Mouse (Mus musculus) hindbrain, embryonic 12.5 days (tissue): ENCODE data around the gene St7. TPM values are rescaled to one million over a fixed set of nuclear protein-coding genes. Genes with fewer than 3 reads are reported as not detected.
A peak's percentile ranks its signal among the peaks of the same experiment; 100 is the strongest.

Experiments used
- ATAC-seq: fragments of 200-750 bp; cut with Nextera tagmentation; 2 replicates; pipeline ENCODE4 v1.8.0; 2017; ENCODE audit warnings: moderate TSS enrichment; ENCODE audit not compliant: low FRiP score
- H3K27ac ChIP-seq: fragments of 300-500 bp; sonication (generic); 2 replicates; pipeline ENCODE4 v1.5.1; 2016; ENCODE audit warnings: mild to moderate bottlenecking
- H3K27me3 ChIP-seq: fragments of 300-500 bp; sonication (generic); 2 replicates; pipeline ENCODE4 v1.6.1; 2016; ENCODE audit warnings: mild to moderate bottlenecking
- H3K36me3 ChIP-seq: fragments of 300-500 bp; sonication (generic); 2 replicates; pipeline ENCODE4 v1.6.1; 2016; ENCODE audit warnings: mild to moderate bottlenecking
- H3K4me1 ChIP-seq: fragments of 300-500 bp; sonication (generic); 2 replicates; pipeline ENCODE4 v1.6.1; 2016
- H3K4me2 ChIP-seq: fragments of 300-500 bp; sonication (generic); replicated peaks from 2 replicates; pipeline ENCODE4 v1.6.1; 2016; ENCODE audit warnings: mild to moderate bottlenecking
- H3K4me3 ChIP-seq: fragments of 300-500 bp; sonication (generic); 2 replicates; pipeline ENCODE4 v1.5.1; 2016; ENCODE audit warnings: mild to moderate bottlenecking
- H3K9ac ChIP-seq: fragments of 300-500 bp; sonication (generic); 2 replicates; pipeline ENCODE4 v1.6.1; 2016; ENCODE audit warnings: mild to moderate bottlenecking, moderate library complexity
- H3K9me3 ChIP-seq: fragments of 300-500 bp; sonication (generic); replicated peaks from 2 replicates; pipeline ENCODE4 v1.6.1; 2016; ENCODE audit warnings: mild to moderate bottlenecking
- WGBS: fragments of 180-500 bp; shearing (Covaris S2); methylation state at CpG from one replicate; pipeline ENCODE4 v1.1.7; 2016; 5-methylcytosine and 5-hydroxymethylcytosine counted together
- polyA plus RNA-seq: library from polyadenylated mRNA; unstranded; fragments of >200 nt; fragmentation: Nextera tagmentation; extraction: Ambion mirVana; gene quantifications from 2 replicates; pipeline ENCODE4 v1.2.1, GENCODE M21; 2016

St7 gene
- polyA plus RNA-seq, 1 experiment from 2014 or later, result 49.1 TPM

GRCm38 (mm10) chr6:17842759-17843158 is 150.0 kb downstream of the St7 start:
- Histone ChIP-seq H3K4me2 (no peak overlapping the region), H3K36me3 (peaks cover 17% of the 10 kb centered on the region), H3K9ac (no peak overlapping the region), H3K27ac (no peak overlapping the region), H3K4me3 (no peak overlapping the region), H3K27me3 (no peaks in the 10 kb centered on the region), H3K4me1 (no peaks in the 10 kb centered on the region), H3K9me3 (no peaks in the 10 kb centered on the region)
- whole genome bisulfite sequencing, result 43% methylated on average over 3 of the region's 3 CpGs
- no peak for ATAC-seq

GRCm38 (mm10) chr6:17851316-17851715 is 158.6 kb downstream of the St7 start:
- no peaks in the 10 kb centered on the region for H3K4me1 ChIP-seq
- H3K27me3 ChIP-seq, result no peaks in the 10 kb centered on the region
- no peak overlapping the region for H3K4me3 ChIP-seq
- no peak for ATAC-seq
- H3K9me3 ChIP-seq, result no peaks in the 10 kb centered on the region
- no peak overlapping the region for H3K27ac ChIP-seq
- H3K9ac ChIP-seq, result no peak overlapping the region
- H3K4me2 ChIP-seq, result no peak overlapping the region
- 77% methylated on average over 2 of the region's 2 CpGs for WGBS
- H3K36me3 ChIP-seq, result peaks cover 13% of the 10 kb centered on the region

- Histone ChIP-seq H3K4me1 (no peaks in the 10 kb centered on the region), H3K27me3 (no peaks in the 10 kb centered on the region), H3K36me3 (peaks cover 11% of the 10 kb centered on the region; the same call in 1 of the 2 replicates), H3K9ac (no peak overlapping the region), H3K27ac (no peak overlapping the region), H3K9me3 (no peaks in the 10 kb centered on the region), H3K4me3 (no peak overlapping the region), H3K4me2 (no peak overlapping the region)
- ATAC-seq, result no peak
- WGBS, result 80% methylated on average over 5 of the region's 5 CpGs
These were observed 161.0 kb downstream of the St7 start for GRCm38 (mm10) chr6:17853587-17854274.

GRCm38 (mm10) chr6:17855616-17856015 is 162.9 kb downstream of the St7 start:
- WGBS, result 100% methylated on average over 2 of the region's 2 CpGs
- Histone ChIP-seq H3K9ac (no peak overlapping the region), H3K9me3 (no peaks in the 10 kb centered on the region), H3K4me3 (no peak overlapping the region), H3K4me1 (no peaks in the 10 kb centered on the region), H3K36me3 (peaks cover 14% of the 10 kb centered on the region; the same call in 1 of the 2 replicates), H3K4me2 (no peak overlapping the region), H3K27me3 (no peaks in the 10 kb centered on the region), H3K27ac (no peak overlapping the region)
- no peak for ATAC-seq

GRCm38 (mm10) chr6:17859564-17859963 is 166.8 kb downstream of the St7 start:
- Histone ChIP-seq H3K36me3 (peaks cover 33% of the 10 kb centered on the region; the same call in 1 of the 2 replicates), H3K4me2 (no peak overlapping the region), H3K4me3 (no peak overlapping the region), H3K4me1 (no peaks in the 10 kb centered on the region), H3K27me3 (no peaks in the 10 kb centered on the region), H3K9ac (no peak overlapping the region), H3K9me3 (no peaks in the 10 kb centered on the region), H3K27ac (no peak overlapping the region)
- 89% methylated on average over 1 of the region's 1 CpGs for WGBS
- ATAC-seq, result no peak

GRCm38 (mm10) chr6:17860463-17860862 is 167.7 kb downstream of the St7 start:
- Histone ChIP-seq H3K4me1 (no peaks in the 10 kb centered on the region), H3K9me3 (no peaks in the 10 kb centered on the region), H3K36me3 (peaks cover 30% of the 10 kb centered on the region; the same call in 1 of the 2 replicates), H3K9ac (no peak overlapping the region), H3K27ac (no peak overlapping the region), H3K27me3 (no peaks in the 10 kb centered on the region), H3K4me2 (no peak overlapping the region), H3K4me3 (no peak overlapping the region)
- WGBS, result 96% methylated on average over 1 of the region's 1 CpGs
- ATAC-seq, result no peak

GRCm38 (mm10) chr6:17867796-17868195 is 175.1 kb downstream of the St7 start:
- Histone ChIP-seq H3K4me2 (no peak overlapping the region), H3K9me3 (no peaks in the 10 kb centered on the region), H3K9ac (no peak overlapping the region), H3K36me3 (peaks cover 32% of the 10 kb centered on the region), H3K27ac (no peak overlapping the region), H3K27me3 (no peaks in the 10 kb centered on the region), H3K4me3 (no peak overlapping the region), H3K4me1 (no peaks in the 10 kb centered on the region)
- 65% methylated on average over 1 of the region's 1 CpGs for WGBS
- no peak for ATAC-seq

GRCm38 (mm10) chr6:17871831-17872372 is 179.2 kb downstream of the St7 start:
- H3K4me3 ChIP-seq, result no peak overlapping the region
- peaks cover 23% of the 10 kb centered on the region for H3K36me3 ChIP-seq
- H3K4me1 ChIP-seq, result no peaks in the 10 kb centered on the region
- 94% methylated on average over 3 of the region's 3 CpGs for WGBS
- no peak overlapping the region for H3K27ac ChIP-seq
- no peaks in the 10 kb centered on the region for H3K9me3 ChIP-seq
- H3K4me2 ChIP-seq, result no peak overlapping the region
- H3K9ac ChIP-seq, result no peak overlapping the region
- H3K27me3 ChIP-seq, result no peaks in the 10 kb centered on the region
- ATAC-seq, result no peak

GRCm38 (mm10) chr6:17875606-17876005 is 182.9 kb downstream of the St7 start:
- Histone ChIP-seq H3K9me3 (no peaks in the 10 kb centered on the region), H3K4me1 (no peaks in the 10 kb centered on the region), H3K4me2 (no peak overlapping the region), H3K9ac (no peak overlapping the region), H3K27me3 (no peaks in the 10 kb centered on the region), H3K27ac (peak overlapping the region; percentile 30; the same call in 1 of the 2 replicates), H3K4me3 (no peak overlapping the region), H3K36me3 (peaks cover 13% of the 10 kb centered on the region; the same call in 1 of the 2 replicates)
- 69% methylated on average over 7 of the region's 7 CpGs for WGBS
- ATAC-seq, result no peak

GRCm38 (mm10) chr6:17876023-17876613 is 183.4 kb downstream of the St7 start:
- H3K4me1 ChIP-seq, result no peaks in the 10 kb centered on the region
- no peaks in the 10 kb centered on the region for H3K27me3 ChIP-seq
- peaks cover 12% of the 10 kb centered on the region; the same call in 1 of the 2 replicates for H3K36me3 ChIP-seq
- no peak overlapping the region for H3K4me2 ChIP-seq
- H3K9ac ChIP-seq, result no peak overlapping the region
- peak overlapping the region; percentile 30; the same call in 1 of the 2 replicates for H3K27ac ChIP-seq
- no peaks in the 10 kb centered on the region for H3K9me3 ChIP-seq
- 90% methylated on average over 3 of the region's 3 CpGs for WGBS
- ATAC-seq, result no peak
- no peak overlapping the region for H3K4me3 ChIP-seq

- WGBS, result 79% methylated on average over 7 of the region's 7 CpGs
- Histone ChIP-seq H3K9ac (no peak overlapping the region), H3K36me3 (peaks cover 11% of the 10 kb centered on the region; the same call in 1 of the 2 replicates), H3K4me3 (no peak overlapping the region), H3K27ac (no peak overlapping the region), H3K9me3 (no peaks in the 10 kb centered on the region), H3K27me3 (no peaks in the 10 kb centered on the region), H3K4me1 (no peaks in the 10 kb centered on the region), H3K4me2 (no peak overlapping the region)
- no peak for ATAC-seq
These were observed 184.0 kb downstream of the St7 start for GRCm38 (mm10) chr6:17876670-17877179.

GRCm38 (mm10) chr6:17882943-17883342 is 190.2 kb downstream of the St7 start:
- Histone ChIP-seq H3K27ac (no peak overlapping the region), H3K4me3 (no peak overlapping the region), H3K9me3 (no peaks in the 10 kb centered on the region), H3K36me3 (peaks cover 21% of the 10 kb centered on the region), H3K9ac (no peak overlapping the region), H3K27me3 (no peaks in the 10 kb centered on the region), H3K4me1 (no peaks in the 10 kb centered on the region), H3K4me2 (no peak overlapping the region)
- no peak for ATAC-seq
